Mouse (Mus musculus): ENCODE measurements around the gene Dlat.

Gene Dlat

GRCm38 (mm10) chr9:50592955-50593354, 66.6 kb downstream of the Dlat start:
- DNase-seq (ENCODE audit: low spot score), result no peak

- DNase-seq (ENCODE audit: low spot score), result no peak
Observed at GRCm38 (mm10) chr9:50590856-50591518, 68.6 kb downstream of the Dlat start.

- no peak for DNase-seq (ENCODE audit: low spot score)
Observed at GRCm38 (mm10) chr9:50586955-50587354, 72.6 kb downstream of the Dlat start.

- no peak for DNase-seq (ENCODE audit: low spot score)
Observed at GRCm38 (mm10) chr9:50585145-50585818, 74.3 kb downstream of the Dlat start.
